Mouse (Mus musculus): ENCODE results near the gene Ranbp9. TPM values are rescaled to one million over a fixed set of nuclear protein-coding genes. Genes with fewer than 3 reads are reported as not detected.

The Ranbp9 gene
- total RNA-seq, 4 experiments from 2014 or later = 89.3 to 109 (median 100) TPM

DNA sequence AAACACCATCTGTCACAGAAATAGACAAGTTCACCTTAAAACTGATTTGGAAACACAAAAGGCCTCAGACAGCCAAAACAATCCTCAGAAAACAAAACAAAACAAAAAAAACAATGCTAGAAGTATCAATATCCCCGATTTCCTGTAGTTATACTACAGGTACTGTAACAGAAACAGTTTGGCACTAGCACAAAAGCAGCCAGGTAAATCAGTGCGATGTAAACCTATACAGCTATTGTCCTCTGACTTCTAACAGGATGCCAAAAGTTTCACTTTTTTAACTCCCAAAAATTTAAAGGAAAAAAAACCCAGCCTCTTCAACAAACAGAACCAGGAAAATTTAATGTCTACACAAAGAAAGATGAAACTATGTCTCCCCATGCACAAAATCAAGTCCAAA is 28.9 kb downstream of the Ranbp9 start:
- DNase-seq (ENCODE audit: low spot score in 2 of 2) = no peak

DNA sequence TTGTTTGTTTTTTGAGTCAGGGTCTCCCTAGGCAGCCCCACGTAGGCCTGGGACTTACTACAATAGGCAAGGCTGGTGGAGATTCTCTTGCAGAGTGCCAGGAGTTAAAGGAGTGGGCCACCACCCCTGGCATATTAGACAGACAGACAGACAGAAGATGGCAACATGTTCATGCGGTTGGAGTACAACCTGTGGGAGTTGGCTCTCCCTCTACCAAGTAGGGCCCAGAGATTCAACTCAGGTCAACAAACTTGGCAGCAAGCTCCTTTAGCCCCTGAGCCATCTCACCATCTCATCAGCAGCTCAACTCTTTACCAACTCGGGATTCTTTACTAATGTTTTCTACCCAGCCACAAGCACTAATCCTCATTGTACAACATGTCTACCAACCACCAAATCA is 30.4 kb downstream of the Ranbp9 start:
- DNase-seq (ENCODE audit: low spot score in 2 of 2) = no peak

DNA sequence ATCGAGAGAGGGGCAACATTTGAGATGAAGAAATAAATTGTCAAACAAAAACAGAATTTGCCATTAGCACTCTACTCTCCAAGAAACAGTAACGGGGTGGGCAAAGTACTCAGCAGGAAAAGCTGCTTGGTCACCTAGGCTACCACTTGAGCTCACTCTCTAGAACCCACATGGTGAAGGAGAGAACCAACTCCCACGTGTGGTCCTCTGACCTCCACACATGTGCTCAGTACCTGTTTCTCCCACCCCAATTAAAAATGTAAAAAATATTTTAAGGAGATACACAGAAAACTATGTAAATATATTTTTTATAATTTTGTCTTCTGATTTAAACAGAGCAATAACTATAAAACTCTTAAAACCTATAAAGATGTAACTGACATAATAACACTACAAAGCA is 33.4 kb downstream of the Ranbp9 start:
- DNase-seq (ENCODE audit: low spot score in 2 of 2) = no peak

DNA sequence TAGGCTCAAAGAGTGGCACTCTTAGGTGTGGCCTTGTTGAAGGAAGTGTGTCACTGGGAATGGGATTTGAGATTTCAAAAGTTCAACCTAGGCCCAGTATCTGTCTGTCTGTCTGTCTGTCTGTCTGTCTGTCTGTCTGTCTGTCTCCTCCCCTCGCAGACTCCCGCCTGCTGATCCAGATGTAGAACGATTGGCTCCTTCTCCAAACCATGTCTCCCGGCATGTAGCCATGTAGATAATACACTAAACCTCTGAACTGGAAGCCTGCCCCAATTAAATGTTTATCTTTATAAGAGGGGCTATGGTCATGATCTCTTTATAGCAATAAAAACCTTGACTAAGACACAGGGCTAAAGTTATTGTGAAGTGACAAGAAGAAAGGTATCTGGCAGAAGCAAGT is 35.3 kb downstream of the Ranbp9 start:
- DNase-seq (ENCODE audit: low spot score in 2 of 2) = no peak

DNA sequence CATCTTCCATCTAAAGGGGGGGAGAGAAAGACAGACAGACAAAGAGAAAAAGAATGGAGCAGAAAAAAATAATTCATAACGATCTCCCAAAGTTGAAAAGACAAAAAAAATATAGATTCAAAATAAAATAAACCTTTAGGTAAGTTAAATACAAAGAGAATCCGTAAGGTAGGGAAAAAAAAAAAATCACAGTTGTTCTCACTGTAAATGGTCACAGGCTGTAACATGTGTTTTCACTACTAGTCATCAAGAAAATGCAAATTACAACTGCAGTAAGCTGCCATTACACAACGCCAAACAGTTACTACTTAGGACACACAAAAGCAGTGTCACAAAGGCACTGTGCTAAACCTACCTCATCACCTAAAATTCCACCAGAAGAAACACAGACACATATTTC is 36.4 kb downstream of the Ranbp9 start:
- DNase-seq (ENCODE audit: low spot score in 2 of 2) = no peak

DNA sequence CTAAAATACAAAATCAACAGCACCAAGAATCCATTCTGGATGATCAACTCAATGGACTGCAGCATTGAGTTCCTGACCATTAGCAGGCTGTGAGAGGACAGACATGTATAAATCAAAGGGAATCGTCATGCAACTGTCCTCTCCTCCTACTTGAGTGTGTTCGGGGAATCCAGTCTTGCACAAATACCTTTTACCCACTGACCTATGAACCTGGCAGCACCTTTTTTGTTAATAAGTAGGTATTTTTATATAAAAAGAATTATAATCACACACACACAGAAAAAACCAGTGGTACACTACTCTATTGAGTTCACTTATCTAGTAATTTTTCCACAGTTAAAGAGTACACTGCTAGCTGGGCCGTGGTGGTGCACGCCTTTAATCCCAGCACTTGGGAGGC is 37.4 kb downstream of the Ranbp9 start:
- DNase-seq (ENCODE audit: low spot score in 2 of 2) = no peak

DNA sequence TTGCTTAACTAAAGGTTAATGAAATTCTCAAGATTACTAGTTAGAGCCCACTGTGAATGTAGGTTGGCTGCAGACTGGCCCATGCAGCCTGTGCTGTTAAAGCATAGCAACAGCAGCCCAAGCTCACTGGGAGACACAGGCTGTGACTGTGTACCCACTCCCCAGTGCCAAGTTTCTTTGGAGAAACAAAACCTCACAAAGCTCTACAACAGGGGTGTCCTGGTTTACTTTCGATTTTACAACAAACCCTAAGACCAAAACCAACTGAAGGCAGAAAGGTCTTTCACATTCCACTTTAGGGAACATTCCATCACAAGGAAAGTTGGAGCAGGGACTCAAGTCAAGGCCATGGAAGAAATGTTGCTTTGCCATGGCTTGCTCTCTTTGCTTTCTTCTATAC is 38.5 kb downstream of the Ranbp9 start:
- DNase-seq (ENCODE audit: low spot score in 2 of 2) = no peak

DNA sequence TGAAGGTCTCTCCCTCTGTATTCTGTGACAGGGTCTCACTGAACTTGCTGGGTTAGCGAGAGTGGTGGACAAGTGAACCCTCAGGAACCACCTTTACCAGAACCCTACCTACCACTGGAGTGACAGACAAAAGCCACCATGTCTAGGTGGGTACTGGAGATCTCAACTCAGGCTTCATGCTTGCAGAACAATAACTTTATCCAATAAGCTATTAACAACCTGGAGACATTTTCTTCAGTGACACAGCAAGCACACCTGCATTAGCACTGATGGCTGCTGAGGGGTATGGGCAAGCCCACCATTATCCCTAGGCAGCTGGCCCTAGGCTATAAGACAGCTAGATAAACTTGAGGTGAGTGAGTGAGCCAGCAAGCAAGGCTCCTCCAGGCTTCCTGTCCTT is 40.7 kb downstream of the Ranbp9 start:
- no peak for DNase-seq (ENCODE audit: low spot score in 2 of 2)

DNA sequence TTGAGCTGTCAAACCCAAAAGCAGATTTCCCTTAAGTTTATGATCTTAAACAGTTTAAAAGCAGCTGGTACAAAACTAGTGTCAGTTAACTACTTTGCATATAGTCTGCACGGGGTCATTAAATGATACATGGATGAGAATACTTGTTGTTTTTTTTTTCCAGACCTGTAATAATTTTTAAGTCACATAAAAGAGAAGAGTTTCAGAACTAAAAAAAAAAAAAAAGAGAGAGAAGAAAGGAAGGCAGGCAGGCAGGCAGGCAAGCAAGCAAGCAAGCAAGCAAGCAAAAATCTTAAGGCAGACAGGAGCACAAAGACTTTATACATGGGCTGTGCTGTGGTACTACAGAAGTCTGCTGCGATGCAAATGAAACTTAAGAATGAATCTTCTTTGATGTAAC is 47.7 kb downstream of the Ranbp9 start:
- DNase-seq (ENCODE audit: low spot score in 2 of 2) = no peak

DNA sequence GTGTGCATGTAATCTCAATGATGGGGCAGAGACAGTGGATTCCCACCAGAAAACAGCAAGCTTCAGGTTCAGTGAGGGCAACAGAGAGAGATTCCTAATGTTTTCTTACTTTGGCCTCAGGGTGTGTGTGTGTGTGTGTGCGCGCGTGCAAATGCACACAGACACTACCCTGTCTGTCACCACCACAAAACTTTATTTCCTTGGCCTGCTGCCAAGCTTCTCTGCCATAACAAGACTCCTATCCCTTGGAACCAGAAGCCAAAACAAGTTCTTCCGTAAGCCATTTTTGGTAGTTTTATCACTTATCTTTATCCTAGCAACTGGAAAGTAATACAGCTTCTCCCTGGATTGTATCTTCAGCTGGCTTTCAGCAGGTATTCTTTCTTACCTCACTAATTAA is 52.6 kb downstream of the Ranbp9 start:
- DNase-seq (ENCODE audit: low spot score in 2 of 2) = no peak

DNA sequence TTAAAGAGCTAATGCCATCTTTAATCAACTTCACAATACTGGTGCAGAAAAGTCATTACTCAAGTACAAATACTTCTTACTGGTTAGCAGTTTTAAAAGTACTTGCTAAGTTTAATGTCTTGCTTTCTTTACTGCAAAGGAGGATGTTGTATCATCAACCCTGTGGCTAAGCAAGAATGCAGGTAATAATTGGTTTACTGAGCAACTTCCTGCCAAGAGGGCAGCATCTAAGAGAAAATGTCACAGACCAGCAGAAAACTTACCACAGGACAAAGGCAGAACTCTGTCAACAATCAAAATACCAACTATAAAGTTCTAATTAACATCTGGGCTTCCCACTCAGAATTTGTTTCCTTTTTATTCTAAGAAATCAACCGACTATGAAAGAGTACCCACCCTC is 65.8 kb downstream of the Ranbp9 start:
- DNase-seq (ENCODE audit: low spot score in 2 of 2) = no peak

DNA sequence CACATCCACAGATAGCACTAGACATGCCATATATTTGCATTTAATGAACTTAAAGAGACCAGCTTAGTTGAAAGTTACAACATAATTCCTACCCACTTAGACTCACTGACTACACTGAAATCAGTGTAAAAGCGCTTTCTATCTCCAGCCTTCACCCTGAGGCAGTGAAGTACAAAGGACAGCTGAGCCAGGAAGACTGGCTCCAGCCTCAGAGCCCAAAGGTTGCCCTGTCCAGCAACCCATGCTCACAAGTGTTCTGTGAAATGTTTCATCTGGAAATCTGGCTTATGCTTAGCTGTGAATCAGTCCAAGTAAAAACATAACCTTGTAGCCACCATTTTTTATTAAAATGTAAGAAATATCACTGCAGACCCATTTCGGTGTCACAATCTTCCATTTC is 67.5 kb downstream of the Ranbp9 start:
- DNase-seq (ENCODE audit: low spot score in 2 of 2) = no peak

DNA sequence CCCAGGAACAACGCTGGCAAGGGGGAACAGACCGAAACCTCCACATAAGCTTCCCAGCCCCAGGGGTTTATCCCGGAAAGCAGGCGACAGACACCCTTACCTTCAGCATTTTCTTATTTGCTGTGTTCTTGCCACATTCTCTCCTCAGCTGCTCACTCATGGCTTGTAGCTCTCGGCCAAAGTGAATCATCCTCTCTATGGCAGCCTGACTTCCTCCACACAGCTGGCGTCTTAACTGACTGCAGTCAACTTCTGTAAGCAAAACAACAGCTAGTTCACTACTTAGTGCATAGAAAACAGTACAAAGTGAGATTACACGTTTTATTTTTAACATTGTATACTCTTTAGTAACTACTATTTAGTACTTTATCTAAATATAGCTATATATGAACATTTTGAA is 68.8 kb downstream of the Ranbp9 start:
- no peak for DNase-seq (ENCODE audit: low spot score in 2 of 2)

DNA sequence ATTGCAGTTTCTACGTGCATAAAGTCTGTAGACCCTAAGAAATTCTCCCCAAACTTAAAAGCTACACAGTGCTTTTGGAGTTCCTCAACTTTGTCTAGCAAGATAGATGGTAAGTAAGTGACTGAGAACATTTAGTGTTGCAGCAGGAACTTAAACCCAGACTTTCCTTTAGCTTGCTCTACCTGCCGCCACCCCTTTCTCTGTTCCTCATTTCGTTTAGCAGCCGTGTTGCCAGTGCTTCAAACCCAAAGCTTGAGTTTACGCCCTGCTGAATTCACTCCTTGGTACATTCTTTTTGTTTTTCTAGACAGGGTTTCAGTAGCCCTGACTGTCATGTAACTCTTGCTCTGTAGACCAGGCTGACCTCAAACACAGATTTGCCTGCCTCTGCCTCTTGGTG is 81.5 kb downstream of the Ranbp9 start:
- no peak for DNase-seq (ENCODE audit: low spot score in 2 of 2)

DNA sequence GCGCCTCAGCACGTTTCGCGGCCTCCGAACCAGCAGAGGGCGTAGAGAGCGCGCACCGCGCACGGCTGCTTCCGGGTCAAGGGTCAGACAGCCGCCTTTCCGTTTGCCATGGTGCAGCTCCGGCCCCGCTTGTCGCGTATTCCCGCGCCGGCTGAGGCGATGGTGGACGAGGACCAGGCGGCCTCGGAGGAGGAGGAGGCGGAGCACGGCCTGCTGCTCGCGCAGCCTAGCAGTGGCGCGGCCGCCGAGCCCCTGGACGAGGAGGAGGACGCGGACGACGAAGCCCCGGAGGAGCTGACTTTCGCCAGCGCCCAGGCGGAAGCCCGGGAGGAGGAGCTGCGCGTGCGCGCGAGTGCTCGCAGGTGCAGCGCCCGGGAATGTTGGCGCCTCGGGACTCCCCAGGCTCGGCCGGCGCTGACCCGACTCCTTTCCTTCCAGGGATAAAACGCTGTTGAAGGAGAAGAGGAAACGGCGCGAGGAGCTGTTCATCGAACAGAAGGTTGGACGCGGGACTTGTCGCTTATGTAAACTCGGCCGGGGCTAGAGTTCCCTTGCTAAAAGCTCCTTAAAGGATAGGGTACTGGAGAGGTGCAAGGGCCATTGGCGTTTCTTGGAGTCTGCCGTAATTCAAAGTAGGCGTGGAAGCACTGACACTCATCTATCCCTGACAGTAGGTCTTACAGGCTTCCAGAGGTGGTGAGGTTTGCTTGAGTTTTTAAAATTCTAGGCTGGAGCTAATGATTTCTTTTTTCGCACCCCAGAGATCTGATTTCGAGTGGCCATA is 82.6 kb downstream of the Ranbp9 start, which contains the start of gene Nol7:
Gene Nol7 (plus strand): TSS at position 94 of the 784 bp plus-strand sequence.
- DNase-seq (ENCODE audit: low spot score in 2 of 2) = peak; percentile 90 to 98

DNA sequence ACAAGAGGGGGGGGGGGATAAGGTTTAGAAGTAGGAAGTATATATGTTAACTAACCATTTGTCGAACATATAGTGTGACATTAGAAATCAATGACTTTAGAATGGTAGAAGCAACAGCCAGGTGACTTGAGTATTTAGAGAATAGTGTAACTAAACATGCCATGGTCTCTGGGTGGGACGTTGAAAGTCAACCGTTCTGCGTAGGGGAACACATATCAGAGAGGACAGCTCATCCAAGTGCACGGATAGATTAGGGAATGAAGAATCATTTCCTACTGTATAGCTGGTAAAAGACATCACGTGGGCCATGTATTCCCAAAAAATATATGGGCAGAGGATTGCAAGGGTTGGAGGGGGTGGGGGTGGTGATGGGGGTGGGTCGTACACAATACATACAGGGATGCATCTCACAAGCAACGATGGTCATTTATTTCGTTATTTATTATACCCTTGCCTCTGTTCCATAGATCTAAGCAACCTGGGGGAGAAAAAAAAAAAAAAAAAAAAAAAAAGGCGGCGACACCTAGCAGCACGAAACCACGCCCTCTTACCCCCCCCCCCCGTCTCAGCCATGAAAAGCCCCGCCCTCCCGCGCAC is 83.3 kb downstream of the Ranbp9 start:
- no peak for DNase-seq (ENCODE audit: low spot score in 2 of 2)

DNA sequence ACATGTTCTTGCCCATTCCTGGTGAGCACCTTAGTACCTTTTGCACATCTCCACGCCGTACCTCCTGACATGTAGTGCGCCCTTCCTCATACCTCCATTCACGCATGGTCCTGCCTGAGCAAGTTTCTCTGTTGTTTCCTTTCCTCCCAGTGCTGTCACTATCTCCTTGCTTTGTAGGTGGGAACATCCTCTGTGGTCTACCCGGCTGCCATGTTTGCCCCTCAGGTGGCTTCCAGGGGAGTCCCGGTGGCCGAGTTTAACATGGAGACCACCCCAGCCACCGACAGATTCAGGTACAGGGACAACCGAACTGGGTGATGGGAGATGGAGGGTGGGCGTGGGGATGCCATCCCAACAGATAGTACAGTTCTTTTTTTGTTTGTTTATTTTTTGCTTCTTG is 95.8 kb downstream of the Ranbp9 start:
- no peak for DNase-seq (ENCODE audit: low spot score in 2 of 2)

DNA sequence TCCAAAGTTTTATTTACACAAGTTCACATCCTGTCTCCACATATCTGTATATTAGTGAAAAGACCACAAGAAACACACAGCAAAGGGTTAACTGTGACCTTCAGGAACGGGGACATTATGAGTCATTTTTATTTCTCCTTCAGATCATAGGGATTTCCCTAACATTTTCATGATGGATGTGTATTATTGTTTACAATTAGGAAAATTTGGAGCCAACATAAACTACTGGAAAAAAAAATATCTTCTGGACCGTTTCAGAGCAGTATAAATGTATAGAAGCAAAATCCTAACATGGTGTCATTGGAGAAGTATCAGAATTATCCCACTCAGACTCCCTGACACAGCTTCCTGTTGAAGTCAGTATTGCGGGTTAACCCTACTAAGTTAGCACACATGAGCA is 101.1 kb downstream of the Ranbp9 start:
- DNase-seq (ENCODE audit: low spot score in 2 of 2) = no peak

DNA sequence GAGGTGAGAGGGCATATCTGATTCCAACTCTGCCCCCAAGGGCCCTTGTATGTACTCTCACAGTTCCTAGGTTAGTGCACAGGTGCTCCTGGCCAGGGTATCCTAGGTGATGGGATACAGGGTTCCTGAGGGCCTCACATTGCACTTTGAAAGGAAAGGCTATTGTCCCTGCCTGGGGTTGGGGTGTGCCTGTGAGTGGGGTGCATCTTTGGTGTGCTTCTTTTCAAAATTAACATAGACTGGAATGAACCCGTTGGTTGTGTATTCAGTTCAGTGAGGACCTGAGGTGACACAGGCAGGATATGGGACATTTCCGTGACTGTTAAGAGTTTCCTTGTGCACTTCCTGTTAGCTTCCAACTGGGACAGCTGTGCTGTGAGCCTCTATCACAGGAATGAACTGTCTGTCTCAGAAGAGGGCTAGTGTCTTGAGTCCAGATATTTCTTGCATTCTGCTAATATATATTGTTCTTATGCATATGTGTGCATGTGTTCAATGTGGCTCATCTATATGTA is 106.1 kb downstream of the Ranbp9 start:
- DNase-seq (ENCODE audit: low spot score in 2 of 2) = no peak

DNA sequence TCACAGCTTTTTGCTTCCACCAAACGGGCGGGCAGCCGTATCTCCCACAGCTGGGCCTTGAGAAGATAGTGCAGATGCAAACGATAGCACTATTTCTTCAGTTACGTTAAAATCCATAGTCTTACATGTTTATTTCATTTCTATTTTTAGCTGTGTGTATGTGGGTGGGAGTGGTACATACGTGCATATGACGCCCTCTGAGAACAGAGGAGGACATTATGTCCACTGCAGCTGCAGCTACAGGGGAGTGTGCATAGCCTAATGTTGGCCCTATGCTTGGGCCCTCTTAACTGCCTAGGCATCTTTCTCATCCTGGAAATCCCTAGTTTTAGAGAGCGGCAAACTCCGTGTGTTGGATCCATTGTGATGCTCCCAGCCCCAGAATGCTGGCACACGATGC is 106.9 kb downstream of the Ranbp9 start:
- no peak for DNase-seq (ENCODE audit: low spot score in 2 of 2)

DNA sequence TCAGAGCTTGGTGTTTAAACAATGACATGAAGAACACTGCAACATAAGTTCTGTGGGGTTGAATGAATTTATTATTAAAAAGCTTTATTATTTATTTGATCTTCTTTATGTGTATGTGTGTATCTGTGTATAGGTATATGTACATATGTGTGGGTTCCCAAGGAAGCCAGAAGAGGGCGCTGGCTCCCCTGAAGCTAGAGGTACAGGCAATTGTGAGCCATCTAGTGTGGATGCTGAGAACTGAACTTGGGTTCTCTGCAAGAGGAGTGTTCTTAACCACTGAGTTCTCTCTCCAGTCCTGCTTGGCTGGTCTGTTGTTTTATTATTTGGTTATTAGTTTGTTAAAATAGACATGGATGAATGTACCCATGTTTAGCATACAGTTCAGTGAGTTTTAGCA is 108.2 kb downstream of the Ranbp9 start:
- no peak for DNase-seq (ENCODE audit: low spot score in 2 of 2)

DNA sequence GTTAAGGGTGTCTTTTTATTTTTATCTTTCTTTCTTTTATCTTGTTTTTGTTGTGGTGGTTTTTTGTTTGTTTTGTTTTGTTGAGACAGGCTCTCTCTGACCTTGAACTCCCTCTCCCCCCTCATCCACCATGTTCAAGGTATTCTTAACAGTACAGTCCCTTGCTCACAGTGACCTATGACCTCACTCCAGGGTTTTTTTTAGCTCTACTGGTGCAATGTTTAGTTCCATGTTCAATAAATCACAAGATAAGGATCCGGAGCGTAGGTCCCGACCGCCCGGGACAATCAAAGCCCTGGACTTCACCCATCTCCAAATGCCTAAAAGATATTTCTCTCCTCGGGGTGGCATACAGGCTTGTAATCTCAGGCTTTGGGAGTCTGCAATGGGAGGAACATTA is 111.0 kb downstream of the Ranbp9 start:
- DNase-seq (ENCODE audit: low spot score in 2 of 2) = no peak

DNA sequence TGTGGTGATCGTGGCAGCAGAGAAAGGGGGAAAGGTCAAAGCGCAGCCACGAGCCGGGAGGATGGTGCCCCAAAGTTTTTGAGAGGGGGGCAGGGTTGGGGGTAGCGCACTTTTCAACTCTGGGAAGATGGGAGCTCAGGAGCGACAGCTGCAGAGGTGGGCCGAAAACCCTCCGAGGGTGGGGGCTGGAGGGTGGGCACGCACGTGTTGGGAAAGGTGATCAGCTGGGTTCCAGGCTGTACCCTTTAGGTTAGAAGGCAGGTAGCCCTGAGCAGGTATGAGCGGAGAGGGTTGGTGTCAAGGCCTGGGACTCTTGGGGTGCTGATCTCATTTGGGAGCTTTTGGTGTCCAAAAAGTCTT is 115.3 kb downstream of the Ranbp9 start:
- DNase-seq (ENCODE audit: low spot score in 2 of 2) = no peak
